Mouse (Mus musculus) urinary bladder, adult 18-20 months (tissue): ENCODE data around the gene Zcchc7.
A peak's percentile ranks its signal among the peaks of the same experiment; 100 is the strongest.

Experiments
- DNase-seq, 2 experiments: peaks; one replicate each; pipeline ENCODE4 v3.0.0; 2022; ENCODE audit warnings: low spot score in 2 of 2, mixed read lengths in 2 of 2

Gene Zcchc7

GRCm38 (mm10) chr4:44755553-44756133, at the start of gene Zcchc7:
Gene Zcchc7, plus strand, starts transcription at chr4:44755877.
- no peak for DNase-seq

GRCm38 (mm10) chr4:44705967-44706366, 49.7 kb upstream of the Zcchc7 start:
- DNase-seq = no peak

- no peak for DNase-seq
Observed at GRCm38 (mm10) chr4:44706865-44707264, 48.8 kb upstream of the Zcchc7 start.

GRCm38 (mm10) chr4:44708311-44708710, 47.4 kb upstream of the Zcchc7 start:
- DNase-seq = no peak

GRCm38 (mm10) chr4:44709091-44709695, 46.5 kb upstream of the Zcchc7 start:
- no peak for DNase-seq

GRCm38 (mm10) chr4:44709740-44710700, 45.7 kb upstream of the Zcchc7 start, which contains the start of gene Pax5:
Gene Pax5, minus strand, starts transcription at chr4:44710487.
- no peak for DNase-seq

- peak in 1 of 2 experiments; percentile 3 for DNase-seq
Observed at GRCm38 (mm10) chr4:44710701-44711097, 45.0 kb upstream of the Zcchc7 start.

GRCm38 (mm10) chr4:44711136-44711900, 44.4 kb upstream of the Zcchc7 start:
- DNase-seq = no peak

- DNase-seq = peak in 1 of 2 experiments; percentile 7
Observed at GRCm38 (mm10) chr4:44712051-44712700, 43.5 kb upstream of the Zcchc7 start.

GRCm38 (mm10) chr4:44712786-44713553, 42.7 kb upstream of the Zcchc7 start:
- DNase-seq = peak in 1 of 2 experiments; percentile 13

GRCm38 (mm10) chr4:44713554-44714051, 42.1 kb upstream of the Zcchc7 start:
- no peak for DNase-seq

- no peak for DNase-seq
Observed at GRCm38 (mm10) chr4:44714111-44714621, 41.5 kb upstream of the Zcchc7 start.

- no peak for DNase-seq
Observed at GRCm38 (mm10) chr4:44715621-44716160, 40.0 kb upstream of the Zcchc7 start.

GRCm38 (mm10) chr4:44716391-44716790, 39.3 kb upstream of the Zcchc7 start:
- no peak for DNase-seq

GRCm38 (mm10) chr4:44717676-44718075, 38.0 kb upstream of the Zcchc7 start:
- no peak for DNase-seq

- no peak for DNase-seq
Observed at GRCm38 (mm10) chr4:44720046-44720445, 35.6 kb upstream of the Zcchc7 start.

- no peak for DNase-seq
Observed at GRCm38 (mm10) chr4:44721237-44721636, 34.4 kb upstream of the Zcchc7 start.

- no peak for DNase-seq
Observed at GRCm38 (mm10) chr4:44740471-44740870, 15.2 kb upstream of the Zcchc7 start.

- peak; percentile 82 to 91 for DNase-seq
Observed at GRCm38 (mm10) chr4:44756134-44756951, 666 bp downstream of the Zcchc7 start.
